Mouse (Mus musculus) embryonic fibroblast, embryonic 13.5 days (primary cell): ENCODE measurements around the gene Psmb3.

Experiments
- CTCF ChIP-seq: IDR thresholded peaks from 2 replicates; pipeline ENCODE4 v1.5.1; 2011; ENCODE audit warnings: mild to moderate bottlenecking, control low read depth, low read length, moderate library complexity, borderline replicate concordance; ENCODE audit not compliant: insufficient read depth
- POLR2A ChIP-seq: IDR thresholded peaks from 2 replicates; pipeline ENCODE4 v1.6.1; 2011; ENCODE audit warnings: low read depth, mild to moderate bottlenecking, control low read depth, low read length, moderate library complexity

- TF ChIP-seq CTCF (no peak), POLR2A (no peak)
Measured at GRCm38 (mm10) chr11:97669829-97670228, 33.4 kb upstream of the Psmb3 start.
